Mouse (Mus musculus): ENCODE measurements around the gene Cotl1.

The Cotl1 gene

DNA sequence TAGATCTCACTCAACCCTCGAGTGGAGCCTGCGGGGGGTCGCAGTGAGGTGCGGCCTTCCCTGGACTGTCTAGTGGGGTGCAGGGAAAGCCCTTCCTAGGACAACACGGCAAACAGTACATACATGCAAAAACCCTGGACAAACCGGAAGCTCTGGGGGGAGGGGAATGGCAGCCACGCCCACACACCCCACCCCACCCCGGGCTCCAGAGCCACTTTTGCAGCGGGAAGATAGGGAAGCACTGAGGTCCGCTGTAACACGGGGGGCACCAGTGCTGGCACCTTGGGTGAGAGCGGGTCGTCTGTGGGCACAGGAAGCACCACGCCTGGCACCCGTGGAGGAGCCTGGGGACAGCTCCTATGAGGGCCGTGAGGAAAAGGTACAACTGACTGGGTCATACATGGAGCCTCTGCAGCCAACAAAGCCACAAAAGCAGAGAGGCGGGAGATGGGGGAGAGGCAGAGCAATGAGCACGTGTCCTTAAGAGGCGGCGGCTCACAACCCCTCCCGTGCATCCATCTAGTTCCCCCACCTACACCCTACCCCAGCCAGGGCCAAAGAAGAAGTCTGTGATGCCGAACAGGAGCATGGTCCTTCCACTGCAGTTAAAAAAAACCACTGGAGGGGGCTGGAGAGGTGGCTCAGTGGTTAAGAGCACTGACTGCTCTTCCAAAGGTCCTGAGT lies 74.4 kb downstream of the Cotl1 start:
- POLR2A ChIA-PET, result interaction anchor here in 2 of 4 experiments (0.6 to 1.0 kb wide), 3 partner anchors 10 to 201 kb away, joined by 3 to 4 read pairs (median 3); no protein-coding TSS in a partner anchor
- CTCF ChIA-PET, result interaction anchor here in 2 of 4 experiments (1.0 to 3.1 kb wide), 6 partner anchors 11 to 37 kb away, joined by 3 to 14 read pairs (median 4); partner anchors contain the start of gene Tldc1 (in 2 of the 2)

DNA sequence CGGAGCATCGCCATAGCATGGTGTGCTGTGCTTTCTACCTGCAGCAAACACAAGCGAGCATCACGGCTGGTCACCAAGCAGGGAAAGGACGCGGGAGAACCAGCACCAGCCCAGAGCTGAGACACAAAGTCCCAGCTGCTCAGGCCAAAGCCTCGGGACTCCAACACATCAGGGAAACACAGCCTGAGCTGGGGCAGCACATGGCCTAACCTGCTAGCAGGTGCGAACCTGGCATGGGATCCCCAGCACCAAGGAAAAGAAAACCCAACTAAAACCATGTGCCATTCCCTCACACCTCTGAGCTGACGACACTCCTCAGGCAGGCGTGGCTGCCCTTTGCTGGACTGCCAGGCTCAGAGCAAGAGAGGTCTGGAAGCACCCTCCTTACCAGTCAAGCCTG lies 75.0 kb downstream of the Cotl1 start:
- CTCF ChIA-PET, result interaction anchor here in 2 of 4 experiments (1.0 to 3.1 kb wide), 6 partner anchors 12 to 38 kb away, joined by 3 to 14 read pairs (median 4); partner anchors contain the start of gene Tldc1 (in 2 of the 2)
- POLR2A ChIA-PET, result interaction anchor here in 3 of 4 experiments (0.6 to 1.0 kb wide), 3 partner anchors 8 to 43 kb away, joined by 3 to 4 read pairs (median 4); no protein-coding TSS in a partner anchor

DNA sequence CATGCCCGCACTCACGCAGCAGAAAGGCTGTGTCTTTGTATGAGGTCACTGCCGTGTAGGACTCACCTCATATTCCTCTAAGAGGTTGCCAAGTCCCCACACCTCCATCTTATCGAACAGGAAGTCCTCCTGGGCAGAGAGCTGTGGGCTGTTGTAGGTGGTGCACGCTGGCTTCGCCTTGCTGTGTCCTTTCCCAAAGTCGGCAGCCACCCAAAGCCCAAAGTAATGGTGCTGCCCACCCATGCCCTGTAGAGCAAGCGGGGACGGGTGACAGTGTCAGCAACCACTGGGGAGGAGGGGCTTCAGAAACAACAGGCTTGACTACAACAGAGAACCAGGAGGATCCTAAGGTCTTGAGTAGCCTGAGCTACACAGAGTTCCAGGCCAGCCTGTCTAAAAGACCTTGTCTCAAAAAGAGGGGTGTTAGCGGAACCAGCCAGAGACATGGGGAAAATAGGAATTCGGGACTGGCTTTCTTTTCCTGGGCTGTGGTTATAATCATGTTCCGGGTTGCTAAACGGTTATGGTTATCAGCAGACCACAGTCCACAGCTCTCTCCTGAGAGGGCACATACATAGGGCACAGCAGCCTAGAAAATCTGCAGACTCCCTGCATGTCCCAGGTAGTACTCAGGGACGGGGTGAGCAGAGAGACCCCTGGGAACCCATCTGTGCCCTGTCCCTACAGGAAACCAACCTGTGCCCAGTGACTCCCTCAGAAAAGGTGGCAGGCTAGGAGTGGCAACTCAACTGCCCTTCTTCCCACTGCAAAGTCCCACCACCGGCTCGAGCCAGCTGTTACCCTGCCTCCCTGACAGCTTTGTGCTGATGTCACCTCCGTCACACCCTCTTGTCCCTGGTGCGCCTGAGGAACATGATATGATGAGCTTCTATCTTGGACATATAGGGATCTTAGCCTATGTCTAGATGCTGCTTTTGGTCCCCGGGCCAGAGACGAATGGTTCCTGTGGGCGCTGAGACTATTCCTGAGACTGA lies 77.8 kb downstream of the Cotl1 start:
- ChIA-PET POLR2A (interaction anchor here in 1 of 4 experiments (1.0 kb wide), 1 partner anchor 23 kb away, joined by 3 read pairs; no protein-coding TSS in a partner anchor), CTCF (interaction anchor here in 2 of 4 experiments (0.6 to 1.7 kb wide), 4 partner anchors 19 to 84 kb away, joined by 3 to 4 read pairs (median 3); no protein-coding TSS in a partner anchor)

DNA sequence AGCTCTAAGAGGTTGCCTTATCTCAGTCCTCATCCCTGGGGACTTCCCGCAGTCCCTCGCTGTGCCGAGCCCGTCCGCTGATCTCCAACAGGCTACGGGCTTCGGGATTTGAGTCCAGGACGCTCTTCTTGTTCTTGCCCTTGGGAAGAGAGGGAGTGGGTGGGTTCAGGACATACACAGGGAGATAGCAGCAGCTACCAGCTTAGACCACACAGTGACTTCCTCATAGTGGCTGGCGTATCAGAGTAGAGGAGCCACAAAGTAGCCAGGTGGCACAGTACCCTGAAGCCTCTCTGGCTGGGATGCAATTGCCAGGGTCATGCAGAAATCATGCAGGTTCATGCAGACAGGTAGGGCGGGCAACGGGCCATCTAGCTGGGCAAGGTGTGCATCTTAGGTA lies 78.7 kb downstream of the Cotl1 start:
- CTCF ChIA-PET, result interaction anchor here in 3 of 4 experiments (0.6 to 1.7 kb wide), 5 partner anchors 18 to 557 kb away, joined by 3 to 6 read pairs (median 3); no protein-coding TSS in a partner anchor

More for the DNA sequence above, 78.7 kb downstream of the Cotl1 start:
- POLR2A ChIA-PET, result interaction anchor here in 2 of 4 experiments (1.0 to 1.4 kb wide), 2 partner anchors 16 to 22 kb away, joined by 3 to 5 read pairs; partner anchors contain the start of gene Tldc1 (in 1 of the 2)

Measured in embryonic stem cell, embryonic (primary cell).